Mouse (Mus musculus) cortical plate, adult 2 months (tissue): Measurements from ENCODE around the gene Phf10.
"Not testable (repeated sequence)": the region's sequence is repeated elsewhere in the genome, so short reads cannot be mapped to it uniquely, and the experiment has no call there.

Experiments
- CTCF ChIP-seq: fragments of 200-500 bp; IDR thresholded peaks from 2 replicates; pipeline ENCODE4 v1.5.1; 2011; ENCODE audit warnings: mild to moderate bottlenecking, control low read depth, low read length; ENCODE audit not compliant: insufficient read depth; ENCODE audit errors: extremely low read depth
- POLR2A ChIP-seq: fragments of 200-500 bp; IDR thresholded peaks from 2 replicates; pipeline ENCODE4 v1.6.1; 2011; ENCODE audit warnings: mild to moderate bottlenecking, low read length, control low read depth; ENCODE audit not compliant: insufficient read depth; ENCODE audit errors: extremely low read depth

DNA sequence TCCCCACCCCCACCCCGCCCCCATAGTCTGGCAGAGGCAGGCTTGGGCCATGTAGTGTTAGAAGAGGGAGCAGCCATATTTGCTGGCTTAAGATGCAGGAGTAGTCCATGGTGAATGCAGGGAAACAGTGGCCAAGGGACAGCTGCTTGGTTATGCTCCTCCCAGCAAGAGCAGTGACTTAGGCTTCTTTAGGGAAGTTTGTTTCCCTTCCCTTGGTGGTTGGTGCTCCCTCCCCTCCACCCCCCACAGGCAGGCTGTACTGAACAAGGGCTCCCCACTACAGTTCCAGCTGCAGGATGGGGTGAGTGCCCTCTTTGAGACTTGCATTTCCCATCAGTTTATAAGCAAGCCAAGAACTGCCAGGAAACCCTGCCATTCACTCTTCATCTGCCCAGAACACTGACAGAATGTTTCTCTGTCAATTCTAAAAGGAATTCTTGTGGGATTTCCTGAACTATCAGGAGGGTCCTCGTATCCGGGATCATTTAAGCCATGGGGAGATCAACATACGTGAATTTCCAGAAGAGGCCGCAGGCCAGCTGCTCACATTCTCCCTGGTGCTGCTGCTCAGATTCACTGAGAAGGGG is 29.1 kb upstream of the Phf10 start:
- not testable (repeated sequence) for TF ChIP-seq CTCF, POLR2A
